Mouse (Mus musculus) lung, adult 2 months (tissue): ENCODE data around the gene Tgfbr3l.

Experiments used
- CTCF ChIP-seq: fragments of 200-500 bp; IDR thresholded peaks from 2 replicates; pipeline ENCODE4 v1.5.1; 2011; ENCODE audit warnings: mild to moderate bottlenecking, low read length, control low read depth; ENCODE audit not compliant: insufficient read depth
- POLR2A ChIP-seq: fragments of 200-500 bp; IDR thresholded peaks from 2 replicates; pipeline ENCODE4 v1.6.1; 2011; ENCODE audit warnings: low read depth, mild to moderate bottlenecking, control low read depth, low read length, borderline replicate concordance; ENCODE audit errors: extremely low read depth

DNA sequence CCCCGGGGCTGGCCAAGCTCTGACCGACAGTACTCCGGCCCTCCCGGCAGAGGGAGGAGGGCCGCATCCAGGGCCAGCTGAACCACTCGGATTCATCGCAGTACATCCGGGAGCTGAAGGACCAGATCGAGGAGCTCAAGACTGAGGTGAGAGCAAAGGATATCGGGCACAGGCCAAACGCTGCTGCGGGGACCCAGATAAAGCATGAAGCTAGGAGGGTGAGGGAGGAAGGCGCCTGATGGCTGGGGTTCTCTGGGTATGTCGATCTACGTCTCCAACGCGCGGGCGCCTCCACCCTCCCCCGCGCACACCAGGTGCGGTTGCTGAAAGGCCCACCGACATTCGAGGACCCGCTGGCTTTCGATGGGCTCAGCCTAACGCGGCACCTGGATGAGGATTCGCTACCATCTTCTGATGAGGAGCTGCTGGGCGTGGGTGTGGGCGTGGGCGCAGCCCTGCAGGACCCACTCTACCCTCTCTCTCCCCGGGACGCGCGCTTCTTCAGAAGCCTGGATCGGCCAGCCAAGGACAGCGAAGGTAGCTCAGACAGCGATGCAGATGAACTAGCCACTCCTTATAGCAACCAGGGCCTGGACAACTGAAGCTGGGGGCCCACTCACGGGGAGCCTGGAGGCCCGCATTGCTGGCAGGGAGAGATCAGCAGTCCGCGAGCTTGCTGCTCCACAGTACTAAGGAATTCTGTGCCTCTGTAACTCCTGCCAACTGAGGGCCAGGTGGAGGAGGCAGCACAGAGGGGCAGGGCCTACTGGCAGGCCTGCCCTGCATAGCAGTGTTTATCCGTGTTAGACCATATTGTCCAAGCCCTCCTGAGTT, 41.6 kb upstream of the Tgfbr3l start:
- TF ChIP-seq POLR2A, result no peak
- TF ChIP-seq CTCF, result no peak
